Mouse (Mus musculus) kidney, adult 2 months (tissue): ENCODE data around the gene Pmf1.

Experiments used
- CTCF ChIP-seq: fragments of 200-500 bp; conservative IDR thresholded peaks from 2 replicates; pipeline ENCODE4 v1.5.1; 2011; ENCODE audit warnings: low read depth, mild to moderate bottlenecking, control low read depth, low read length, moderate library complexity, mixed read lengths; ENCODE audit not compliant: insufficient read depth, insufficient read length
- POLR2A ChIP-seq: fragments of 200-500 bp; IDR thresholded peaks from one replicate; pipeline ENCODE4 v1.6.1; 2011; ENCODE audit warnings: low read depth, low read length, control low read depth

GRCm38 (mm10) chr3:88418016-88418415 lies 7.9 kb upstream of the Pmf1 start:
- TF ChIP-seq CTCF: no peak
- TF ChIP-seq POLR2A: no peak
